Mouse (Mus musculus): ENCODE measurements around the gene Oaz2. TPM values are rescaled to one million over a fixed set of nuclear protein-coding genes. Genes with fewer than 3 reads are reported as not detected.
A peak's percentile ranks its signal among the peaks of the same experiment; 100 is the strongest.

Gene Oaz2
- polyA plus RNA-seq, 1 experiment: not detected

GRCm38 (mm10) chr9:65661493-65661892 is 6.3 kb upstream of the Oaz2 start:
- Histone ChIP-seq H3K4me3 (ENCODE audit: insufficient read depth, low read depth, low read length) (no peak overlapping the region), H3K4me1 (ENCODE audit: control insufficient read depth, insufficient read depth, low read length) (no peaks in the 10 kb centered on the region), H3K27ac (ENCODE audit: insufficient read depth, low read depth, low read length) (no peak overlapping the region)
- TF ChIP-seq POLR2A (IDR thresholded peaks at IDR 0.05; ENCODE audit: insufficient read depth, low read depth, low read length): no peak
- no peak for TF ChIP-seq CTCF (IDR thresholded peaks at IDR 0.05; ENCODE audit: insufficient read depth, low read depth, low read length)
- 59% methylated on average over 1 of the region's 1 CpGs for WGBS

- no peak overlapping the region for H3K4me3 ChIP-seq (ENCODE audit: insufficient read depth, low read depth, low read length)
- WGBS: 4% methylated on average over 3 of the region's 3 CpGs
- peak; percentile 59 for TF ChIP-seq CTCF (IDR thresholded peaks at IDR 0.05; ENCODE audit: insufficient read depth, low read depth, low read length)
- TF ChIP-seq POLR2A (IDR thresholded peaks at IDR 0.05; ENCODE audit: insufficient read depth, low read depth, low read length): no peak
- no peak overlapping the region for H3K27ac ChIP-seq (ENCODE audit: insufficient read depth, low read depth, low read length)
- H3K4me1 ChIP-seq (ENCODE audit: control insufficient read depth, insufficient read depth, low read length): no peaks in the 10 kb centered on the region
Observed at GRCm38 (mm10) chr9:65664163-65664562, 3.6 kb upstream of the Oaz2 start.

- no peak overlapping the region for H3K27ac ChIP-seq (ENCODE audit: insufficient read depth, low read depth, low read length)
- no peaks in the 10 kb centered on the region for H3K4me1 ChIP-seq (ENCODE audit: control insufficient read depth, insufficient read depth, low read length)
- TF ChIP-seq POLR2A (IDR thresholded peaks at IDR 0.05; ENCODE audit: insufficient read depth, low read depth, low read length) (no peak), CTCF (IDR thresholded peaks at IDR 0.05; ENCODE audit: insufficient read depth, low read depth, low read length) (peak; percentile 33; the same call in 1 of the 2 replicates)
- WGBS: 13% methylated on average over 5 of the region's 5 CpGs
- H3K4me3 ChIP-seq (ENCODE audit: insufficient read depth, low read depth, low read length): no peak overlapping the region
Observed at GRCm38 (mm10) chr9:65666042-65666441, 1.8 kb upstream of the Oaz2 start.

GRCm38 (mm10) chr9:65671431-65671931 is 3.7 kb downstream of the Oaz2 start:
- H3K4me3 ChIP-seq (ENCODE audit: insufficient read depth, low read depth, low read length): no peak overlapping the region
- WGBS: 59% methylated on average over 9 of the region's 9 CpGs
- H3K27ac ChIP-seq (ENCODE audit: insufficient read depth, low read depth, low read length): no peak overlapping the region
- TF ChIP-seq POLR2A (IDR thresholded peaks at IDR 0.05; ENCODE audit: insufficient read depth, low read depth, low read length) (no peak), CTCF (IDR thresholded peaks at IDR 0.05; ENCODE audit: insufficient read depth, low read depth, low read length) (no peak)
- no peaks in the 10 kb centered on the region; the same call in 1 of the 2 replicates for H3K4me1 ChIP-seq (ENCODE audit: control insufficient read depth, insufficient read depth, low read length)

GRCm38 (mm10) chr9:65672996-65673395 is 5.2 kb downstream of the Oaz2 start:
- 78% methylated on average over 11 of the region's 11 CpGs for WGBS
- Histone ChIP-seq H3K4me3 (ENCODE audit: insufficient read depth, low read depth, low read length) (no peak overlapping the region), H3K27ac (ENCODE audit: insufficient read depth, low read depth, low read length) (no peak overlapping the region), H3K4me1 (ENCODE audit: control insufficient read depth, insufficient read depth, low read length) (no peaks in the 10 kb centered on the region; the same call in 1 of the 2 replicates)
- TF ChIP-seq CTCF (IDR thresholded peaks at IDR 0.05; ENCODE audit: insufficient read depth, low read depth, low read length): no peak
- no peak for TF ChIP-seq POLR2A (IDR thresholded peaks at IDR 0.05; ENCODE audit: insufficient read depth, low read depth, low read length)

- H3K4me3 ChIP-seq (ENCODE audit: insufficient read depth, low read depth, low read length): peak overlapping the region; percentile 77
- TF ChIP-seq POLR2A (IDR thresholded peaks at IDR 0.05; ENCODE audit: insufficient read depth, low read depth, low read length): no peak
- TF ChIP-seq CTCF (IDR thresholded peaks at IDR 0.05; ENCODE audit: insufficient read depth, low read depth, low read length): no peak
- no peak overlapping the region; the same call in 1 of the 2 replicates for H3K27ac ChIP-seq (ENCODE audit: insufficient read depth, low read depth, low read length)
- WGBS: 43% methylated on average over 8 of the region's 8 CpGs
- peaks cover 11% of the 10 kb centered on the region for H3K4me1 ChIP-seq (ENCODE audit: control insufficient read depth, insufficient read depth, low read length)
Observed at GRCm38 (mm10) chr9:65675461-65676357, 7.9 kb downstream of the Oaz2 start.

- H3K4me1 ChIP-seq (ENCODE audit: control insufficient read depth, insufficient read depth, low read length): peaks cover 11% of the 10 kb centered on the region
- H3K4me3 ChIP-seq (ENCODE audit: insufficient read depth, low read depth, low read length): peak overlapping the region; percentile 77
- H3K27ac ChIP-seq (ENCODE audit: insufficient read depth, low read depth, low read length): peak overlapping the region; percentile 29
- whole genome bisulfite sequencing: under 1% methylated on average over 49 of the region's 51 CpGs
- TF ChIP-seq POLR2A (IDR thresholded peaks at IDR 0.05; ENCODE audit: insufficient read depth, low read depth, low read length) (peak; percentile 55; the same call in 1 of the 2 replicates), CTCF (IDR thresholded peaks at IDR 0.05; ENCODE audit: insufficient read depth, low read depth, low read length) (no peak)
Observed at GRCm38 (mm10) chr9:65676358-65677118, 8.7 kb downstream of the Oaz2 start.

- Histone ChIP-seq H3K27ac (ENCODE audit: insufficient read depth, low read depth, low read length) (peak overlapping the region; percentile 29; the same call in 1 of the 2 replicates), H3K4me3 (ENCODE audit: insufficient read depth, low read depth, low read length) (peak overlapping the region; percentile 77), H3K4me1 (ENCODE audit: control insufficient read depth, insufficient read depth, low read length) (peaks cover 11% of the 10 kb centered on the region)
- TF ChIP-seq POLR2A (IDR thresholded peaks at IDR 0.05; ENCODE audit: insufficient read depth, low read depth, low read length) (no peak), CTCF (IDR thresholded peaks at IDR 0.05; ENCODE audit: insufficient read depth, low read depth, low read length) (no peak)
- 1% methylated on average over 3 of the region's 3 CpGs for WGBS
Observed at GRCm38 (mm10) chr9:65677119-65677462, 9.3 kb downstream of the Oaz2 start.
